Mouse (Mus musculus) B cell, adult 62 days (primary cell): ENCODE results near the gene Plppr4. TPM values are rescaled to one million over a fixed set of nuclear protein-coding genes. Genes with fewer than 3 reads are reported as not detected.

Source experiments
- total RNA-seq: library from RNA; stranded (reverse); gene quantifications from 4 replicates; pipeline ENCODE4 v1.2.4, GENCODE M21; 2023

Gene Plppr4
- total RNA-seq, result not detected in 4 replicates

DNA sequence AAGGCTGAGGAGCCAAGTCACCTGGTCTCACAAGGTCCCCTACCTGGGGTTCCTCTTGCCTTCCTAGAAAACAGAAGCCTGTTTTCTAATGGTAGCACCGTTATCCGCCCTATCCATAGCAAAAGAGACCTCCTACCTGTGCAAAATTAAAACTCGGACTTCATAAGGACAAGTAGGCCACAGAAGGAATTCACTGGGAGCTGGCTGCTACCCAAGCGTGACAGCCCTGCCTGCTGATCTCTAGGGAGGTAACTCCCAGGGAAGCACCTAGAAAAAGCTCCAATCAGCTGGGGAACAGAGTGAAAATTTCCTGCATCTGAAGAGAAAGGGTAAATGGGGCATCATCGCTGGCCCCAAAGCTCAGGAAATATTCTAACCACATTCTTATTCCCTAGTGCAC is at the start of gene Plppr4:
TSS of gene Plppr4 (minus strand) at position 349 of the 400 bp plus-strand sequence.

Other genes with a start within 250 kb of the Plppr4 start
- not detected in 4 replicates for gene Plppr5, start 214.0 kb upstream of the Plppr4 start, total RNA-seq